ENCODE assay signal across 22 mouse cellular contexts in genomic region chr5:113984025-113984740, GRCm38 (mm10). TPM values are rescaled to one million over a fixed set of nuclear protein-coding genes. Genes with fewer than 3 reads are reported as not detected.
DNase-seq lines count a peak whose midpoint lies in the region; ATAC-seq and TF ChIP-seq lines count a peak whose summit lies in the region.
"Had no signal": no experiment of that assay in that cellular context is flagged by ENCODE, and none has a peak within 500 bp of the region (broad histone marks: within the 10 kb centered on the region; RNA-seq: fewer than 3 reads in every experiment).

No protein-coding gene starts in this region.

- WGBS in heart, embryonic 12.5 days: 66% methylated on average over 13 of the region's 13 CpGs
- 32% methylated on average over 13 of the region's 13 CpGs for WGBS in liver, embryonic 13.5 days (ENCODE audit: insufficient replicate concordance)

- no peak for DNase-seq in heart, postnatal 14 days
- no peak for DNase-seq in G1E (ENCODE audit: low spot score)
- peak; percentile 82 for DNase-seq in c-Kit-positive CD71-positive TER-119-positive erythroid progenitor cells, embryonic 14.5 days (ENCODE audit: low spot score)
- peak; percentile 75 for DNase-seq in liver, embryonic 13.5 days
- no peak for DNase-seq in thymus, postnatal 25 days
- no peak for DNase-seq in left cerebral cortex, postnatal 14 days (ENCODE audit: low spot score in 2 of 2)
- no peak for DNase-seq in left cerebral cortex, postnatal 25 days (ENCODE audit: low spot score in 2 of 2)
- DNase-seq: cerebellum, postnatal 10 days; right cerebral cortex, postnatal 4 days; thymus, postnatal 36 days had no signal

- peaks cover 74% of the 10 kb centered on the region for H3K4me1 ChIP-seq in heart, embryonic 12.5 days (replicated peaks)
- H3K4me1 ChIP-seq in G1E (ENCODE audit: insufficient read depth, low read depth, low read length): peaks cover 75% of the 10 kb centered on the region
- H3K4me1 ChIP-seq in liver, embryonic 13.5 days (replicated peaks): peaks cover 98% of the 10 kb centered on the region

- 0 out of 2 replicates have a peak overlapping the region, but pooled peaks have one; percentile 20 for H3K9ac ChIP-seq in heart, embryonic 12.5 days
- peak overlapping the region; percentile 83 for H3K9ac ChIP-seq in liver, embryonic 13.5 days
- H3K9ac ChIP-seq: embryonic facial prominence, embryonic 12.5 days; forebrain, embryonic 13.5 days; heart, embryonic 15.5 days; midbrain, embryonic 13.5 days had no signal

- no peak overlapping the region for H3K4me3 ChIP-seq in heart, embryonic 12.5 days
- peak overlapping the region; percentile 67; the same call in 1 of the 2 replicates for H3K4me3 ChIP-seq in G1E (ENCODE audit: low read depth, low read length)
- peak overlapping the region; percentile 57 for H3K4me3 ChIP-seq in liver, embryonic 13.5 days (replicated peaks)
- H3K4me3 ChIP-seq: embryonic facial prominence, embryonic 12.5 days; forebrain, embryonic 13.5 days; heart, embryonic 15.5 days; layer of hippocampus, adult 2 months; midbrain, embryonic 13.5 days had no signal

- intact Hi-C loops in heart, postnatal 14 days (cut with DNase I): no loop called here
- intact Hi-C loops in left cerebral cortex, postnatal 14 days (cut with DNase I): no loop called here
- intact Hi-C loops in left cerebral cortex, postnatal 25 days (cut with DNase I): no loop called here

- H3K4me2 ChIP-seq in heart, embryonic 12.5 days: 0 out of 2 replicates have a peak overlapping the region, but pooled peaks have one; percentile 2
- H3K4me2 ChIP-seq in liver, embryonic 13.5 days: peak overlapping the region; percentile 83
- H3K4me2 ChIP-seq: embryonic facial prominence, embryonic 12.5 days; forebrain, embryonic 13.5 days; heart, embryonic 15.5 days; midbrain, embryonic 13.5 days had no signal

- TF ChIP-seq CTCF in G1E (IDR thresholded peaks at IDR 0.05; ENCODE audit: low read depth, low read length): no peak

- peaks cover 24% of the 10 kb centered on the region for H3K36me3 ChIP-seq in heart, embryonic 12.5 days
- peaks cover 21% of the 10 kb centered on the region for H3K36me3 ChIP-seq in G1E (replicated peaks)
- H3K36me3 ChIP-seq in liver, embryonic 13.5 days: peaks cover 22% of the 10 kb centered on the region

- no peaks in the 10 kb centered on the region for H3K27me3 ChIP-seq in heart, embryonic 12.5 days (replicated peaks)
- H3K27me3 ChIP-seq in G1E (ENCODE audit: insufficient read depth, low read length): no peaks in the 10 kb centered on the region
- no peaks in the 10 kb centered on the region for H3K27me3 ChIP-seq in liver, embryonic 13.5 days
- H3K27me3 ChIP-seq: embryonic facial prominence, embryonic 12.5 days; forebrain, embryonic 13.5 days; heart, embryonic 15.5 days; midbrain, embryonic 13.5 days had no signal

- H3K27ac ChIP-seq in heart, embryonic 12.5 days (ENCODE audit: poor library complexity, severe bottlenecking): no peak overlapping the region
- H3K27ac ChIP-seq in liver, embryonic 13.5 days: peak overlapping the region; percentile 98
- H3K27ac ChIP-seq: embryonic facial prominence, embryonic 12.5 days; forebrain, embryonic 13.5 days; heart, embryonic 15.5 days; layer of hippocampus, adult 2 months; midbrain, embryonic 13.5 days had no signal

- no peak for ATAC-seq in heart, embryonic 12.5 days (ENCODE audit: insufficient number of reproducible peaks, low FRiP score)
- peak; percentile 61 for ATAC-seq in G1E (ENCODE audit: extremely low read depth, insufficient number of reproducible peaks, low FRiP score, poor library complexity, severe bottlenecking)
- ATAC-seq in liver, embryonic 13.5 days (ENCODE audit: low read depth): peak; percentile 90
- ATAC-seq: forebrain, embryonic 13.5 days; inflammation-experienced regulatory T-cells, adult 6 months; lung, postnatal 0 days; midbrain, embryonic 13.5 days had no signal

- no peaks in the 10 kb centered on the region for H3K9me3 ChIP-seq in heart, embryonic 12.5 days (replicated peaks)
- H3K9me3 ChIP-seq in G1E (replicated peaks): no peaks in the 10 kb centered on the region
- H3K9me3 ChIP-seq in liver, embryonic 13.5 days (replicated peaks): no peaks in the 10 kb centered on the region
- H3K9me3 ChIP-seq: embryonic facial prominence, embryonic 12.5 days; forebrain, embryonic 13.5 days; heart, embryonic 15.5 days; midbrain, embryonic 13.5 days had no signal

RNA-seq across cellular contexts. Expression of gene Ssh1, which starts 9.5 kb away (rescaled TPM):
- polyA plus RNA-seq in heart, embryonic 12.5 days (2016; fragmentation: Nextera tagmentation; extraction: Ambion mirVana): 19.0 and 21.4 TPM in 2 replicates
- 10 to 100 TPM; 13.0 to 13.9 TPM for total RNA-seq in heart, postnatal 14 days (2021)
- total RNA-seq in G1E (2014; fragmentation: Nextera tagmentation): 18.0 and 28.4 TPM in 2 replicates
- 3.3 and 3.9 TPM in 2 replicates for total RNA-seq in G1E (2017)
- 12.4 and 13.8 TPM in 2 replicates for polyA plus RNA-seq in G1E (2012)
- polyA plus RNA-seq in liver, embryonic 13.5 days (2015; fragmentation: Nextera tagmentation; extraction: Ambion mirVana): 5.4 and 6.0 TPM in 2 replicates
- total RNA-seq in left cerebral cortex, postnatal 14 days (2021): 10 to 100 TPM; 19.7 to 21.4 TPM
- total RNA-seq in left cerebral cortex, postnatal 25 days (2021): 10 to 100 TPM; 19.3 to 19.8 TPM

RNA-seq across cellular contexts. Expression of gene Dao, which starts 19.3 kb away (rescaled TPM):
- polyA plus RNA-seq in heart, embryonic 12.5 days (2016; fragmentation: Nextera tagmentation; extraction: Ambion mirVana): not detected in 2 replicates
- total RNA-seq in heart, postnatal 14 days (2021): not detected
- total RNA-seq in G1E (2014; fragmentation: Nextera tagmentation): not detected in 2 replicates
- total RNA-seq in G1E (2017): not detected in 2 replicates
- not detected in 2 replicates for polyA plus RNA-seq in G1E (2012)
- polyA plus RNA-seq in liver, embryonic 13.5 days (2015; fragmentation: Nextera tagmentation; extraction: Ambion mirVana): not detected in 2 replicates
- total RNA-seq in left cerebral cortex, postnatal 14 days (2021): not detected
- total RNA-seq in left cerebral cortex, postnatal 25 days (2021): not detected
- total RNA-seq: gastrocnemius, adult 18-20 months; layer of hippocampus, adult 2 months; left cerebral cortex, postnatal 36 days had no signal
- polyA plus RNA-seq: brain, embryonic 14.5 days; C2C12; embryonic facial prominence, embryonic 12.5 days; forebrain, embryonic 13.5 days; heart, embryonic 15.5 days; inflammation-experienced regulatory T-cells, adult 6 months; lung, postnatal 0 days; midbrain, embryonic 13.5 days had no signal

Comparison
In these comparisons a context has a peak if more than half of its experiments do, and no peak if none do; other contexts are left out.
1. DNase-seq: peak in c-Kit-positive CD71-positive TER-119-positive erythroid progenitor cells, embryonic 14.5 days (single experiment) and liver, embryonic 13.5 days (single experiment); none in heart, postnatal 14 days (0 of 2), G1E (single experiment), thymus, postnatal 25 days (single experiment), left cerebral cortex, postnatal 14 days (0 of 2) and left cerebral cortex, postnatal 25 days (0 of 2).